Mouse (Mus musculus) monocyte, adult 5-6 weeks (primary cell): ENCODE measurements at regions not wholly inside any gene's neighbourhood (a gene's known extent, or its start where the extent isn't known, plus 50 kb on each side); places are given as distances from the start of the nearest gene placed in this dataset.

Source experiments
- ATAC-seq: fragments of 153-309, 156-312 bp; replicated peaks from 2 replicates; pipeline ENCODE4 v1.8.0; 2017; ENCODE audit warnings: mild to moderate bottlenecking; ENCODE audit not compliant: low TSS enrichment, insufficient number of reproducible peaks, severe bottlenecking, poor library complexity, low FRiP score

GRCm38 (mm10) chr17:44410961-44411360 is 222.6 kb downstream of the Clic5 start:
- no peak for ATAC-seq

- ATAC-seq = no peak
Measured at GRCm38 (mm10) chr17:44418676-44419404, 230.5 kb downstream of the Clic5 start.

DNA sequence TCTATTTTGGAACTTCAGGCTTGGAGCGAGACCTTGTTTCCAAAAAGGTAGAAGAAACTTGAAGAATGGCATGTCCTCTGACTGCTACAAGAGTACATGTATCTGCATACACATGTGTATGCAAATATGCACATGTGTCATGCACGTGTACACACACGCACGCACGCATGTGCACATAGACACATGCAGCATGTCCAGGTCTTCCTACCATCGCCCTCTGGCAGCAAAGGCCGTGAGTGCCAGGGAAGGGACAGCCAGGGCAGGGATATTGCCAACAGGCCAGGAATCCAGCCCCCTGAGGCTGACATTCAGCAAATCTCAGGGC is 231.0 kb downstream of the Clic5 start:
- no peak for ATAC-seq

- ATAC-seq = no peak
Measured at GRCm38 (mm10) chr17:44420098-44421070, 232.0 kb downstream of the Clic5 start.

DNA sequence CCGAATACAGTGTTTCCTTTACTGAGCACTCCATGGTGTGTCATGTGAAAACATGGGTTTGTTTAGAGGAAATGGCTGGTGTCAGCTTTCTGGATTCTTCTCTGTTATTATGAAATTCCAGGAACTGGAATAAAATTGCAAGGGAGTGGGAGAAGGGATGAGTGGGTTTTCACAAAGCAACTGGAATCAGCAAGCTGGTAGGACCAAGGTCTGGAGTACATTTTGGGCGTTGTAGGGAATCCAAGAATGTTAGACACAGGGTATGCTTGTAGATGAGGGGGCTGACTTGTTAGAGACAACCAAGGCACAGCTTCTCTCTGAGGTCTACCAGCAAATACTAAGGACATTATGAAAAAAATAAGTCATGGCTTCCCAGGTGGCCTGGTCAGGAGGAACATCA is 233.8 kb downstream of the Clic5 start:
- no peak for ATAC-seq

- no peak for ATAC-seq
Measured at GRCm38 (mm10) chr17:44422865-44423264, 234.5 kb downstream of the Clic5 start.

DNA sequence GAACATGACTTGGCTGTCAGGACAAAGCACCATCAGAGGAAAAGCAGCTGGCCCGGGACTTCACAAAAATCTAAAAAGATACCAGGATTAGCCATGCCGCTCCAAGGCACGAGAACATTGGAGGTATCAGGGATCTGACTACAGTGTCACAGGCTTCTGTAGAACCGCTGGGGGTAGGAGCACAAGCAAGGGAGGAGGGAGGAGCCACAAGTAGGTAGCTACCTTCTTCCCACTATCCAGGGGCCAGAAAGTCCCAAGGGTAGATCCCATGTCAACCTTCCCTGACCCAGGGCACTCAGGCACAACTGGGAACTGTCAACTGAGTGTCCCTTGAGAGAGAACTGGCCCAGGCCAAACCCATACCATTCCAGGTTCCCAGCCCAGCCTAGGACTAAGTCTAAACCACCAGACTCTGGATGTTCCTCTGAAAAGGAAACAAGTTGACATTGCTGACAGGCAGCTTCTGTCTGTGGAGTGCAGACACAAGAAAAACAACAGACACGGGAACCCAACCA is 235.1 kb downstream of the Clic5 start:
- no peak for ATAC-seq

- ATAC-seq = no peak
Measured at GRCm38 (mm10) chr17:44432524-44433295, 244.3 kb downstream of the Clic5 start.

- ATAC-seq = no peak
Measured at GRCm38 (mm10) chr17:44433296-44433653, 244.9 kb downstream of the Clic5 start.

- no peak for ATAC-seq
Measured at GRCm38 (mm10) chr17:44436536-44437043, 248.2 kb downstream of the Clic5 start.

- ATAC-seq = no peak
Measured at GRCm38 (mm10) chr17:44438526-44438925, 250.1 kb downstream of the Clic5 start.

GRCm38 (mm10) chr17:44443460-44443859 is 255.1 kb downstream of the Clic5 start:
- no peak for ATAC-seq

DNA sequence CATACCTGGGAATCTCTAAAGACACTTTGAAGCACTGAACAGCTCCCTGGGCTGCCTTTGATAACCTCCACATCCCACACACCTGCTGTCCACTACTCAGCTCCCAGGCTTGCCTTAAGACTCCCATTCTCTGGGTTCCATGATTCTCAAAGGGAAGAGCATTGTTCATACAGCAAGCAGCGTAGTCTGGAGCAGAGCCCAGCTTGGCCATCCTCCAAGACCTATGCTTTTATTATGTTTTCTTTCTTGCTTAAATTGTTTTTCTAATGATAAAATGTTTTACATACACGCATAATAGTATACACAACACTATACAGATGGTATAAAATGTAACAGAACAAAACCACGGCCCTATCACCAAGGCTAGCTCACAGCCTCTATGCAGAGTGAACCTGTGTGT is 257.0 kb downstream of the Clic5 start:
- ATAC-seq = no peak
